ENCODE assay signal across 12 mouse cellular contexts in the genomic region with DNA sequence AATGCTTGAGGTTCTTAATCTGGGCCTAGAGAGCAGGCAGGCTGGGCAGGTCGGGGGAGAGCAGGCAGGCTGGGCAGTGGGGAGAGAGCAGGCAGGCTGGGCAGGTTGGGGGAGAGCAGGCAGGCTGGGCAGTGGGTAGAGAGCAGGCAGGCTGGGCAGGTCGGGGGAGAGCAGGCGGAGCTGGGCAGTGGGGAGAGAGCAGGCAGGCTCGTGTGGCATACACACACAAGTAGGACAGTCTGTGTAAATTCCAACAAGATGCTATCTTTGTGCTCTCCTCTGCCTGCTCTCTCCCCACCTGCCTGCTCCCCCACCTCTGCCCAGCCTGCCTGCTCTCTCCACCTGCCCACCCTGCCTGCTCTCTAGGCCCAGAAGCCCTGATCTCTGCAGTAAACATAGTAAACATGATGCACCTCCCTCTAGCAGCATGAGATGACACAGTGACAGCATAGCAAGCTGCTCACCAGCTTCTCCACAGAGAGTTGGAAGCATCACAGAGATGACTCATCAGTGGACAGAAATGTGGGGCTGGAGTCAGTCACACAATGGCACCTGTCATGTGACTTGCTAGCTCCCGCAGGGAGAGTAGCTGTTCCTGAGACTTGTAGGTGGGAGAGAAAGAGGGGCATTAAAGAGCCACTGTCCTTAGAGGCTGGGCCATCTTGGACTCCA.
DNase-seq lines count a peak whose midpoint lies in the region; ATAC-seq and TF ChIP-seq lines count a peak whose summit lies in the region.
"Had no signal": no experiment of that assay in that cellular context is flagged by ENCODE, and none has a peak within 500 bp of the region (broad histone marks: within the 10 kb centered on the region; RNA-seq: fewer than 3 reads in every experiment).

No protein-coding gene starts in this region.

- no peak overlapping the region for H3K27ac ChIP-seq in hindbrain, postnatal 0 days
- no peak overlapping the region for H3K27ac ChIP-seq in hindbrain, embryonic 13.5 days
- H3K27ac ChIP-seq: heart, embryonic 15.5 days; limb, embryonic 15.5 days; stomach, postnatal 0 days had no signal

- peak; percentile 13 to 59 for DNase-seq in adrenal gland, adult (ENCODE audit: inconsistent age in 2 of 2, low spot score in 1 of 2)
- DNase-seq in adrenal gland, adult 8-10 months = no peak
- DNase-seq in hindbrain, postnatal 0 days (ENCODE audit: low spot score) = peak; percentile 49
- peak; percentile 65 for DNase-seq in R1 (ENCODE audit: low read depth, low spot score)
- peak; percentile 75 for DNase-seq in layer of hippocampus, adult 9-11 months
- no peak for DNase-seq in thymus, postnatal 36 days
- DNase-seq in thymus, postnatal 4 days = no peak
- DNase-seq: kidney, adult 8-10 months had no signal

- ATAC-seq in hindbrain, postnatal 0 days = peak; percentile 70
- no peak for ATAC-seq in hindbrain, embryonic 13.5 days (ENCODE audit: low FRiP score)

- peaks cover 8% of the 10 kb centered on the region for H3K4me1 ChIP-seq in hindbrain, postnatal 0 days (ENCODE audit: insufficient read depth, low read length)
- peaks cover 19% of the 10 kb centered on the region for H3K4me1 ChIP-seq in hindbrain, embryonic 13.5 days (replicated peaks)
- H3K4me1 ChIP-seq: heart, embryonic 15.5 days; limb, embryonic 15.5 days had no signal

- no peaks in the 10 kb centered on the region for H3K36me3 ChIP-seq in hindbrain, postnatal 0 days (ENCODE audit: insufficient read depth, low read length)
- no peaks in the 10 kb centered on the region for H3K36me3 ChIP-seq in hindbrain, embryonic 13.5 days
- H3K36me3 ChIP-seq: heart, embryonic 15.5 days; limb, embryonic 15.5 days had no signal

- no peak for TF ChIP-seq CTCF in hindbrain, postnatal 0 days (IDR thresholded peaks at IDR 0.05; ENCODE audit: low read depth)

- H3K9me3 ChIP-seq in hindbrain, postnatal 0 days (ENCODE audit: low read length) = 0 out of 2 replicates have a peak, but pooled peaks cover 2% of the 10 kb centered on the region
- no peaks in the 10 kb centered on the region for H3K9me3 ChIP-seq in hindbrain, embryonic 13.5 days
- H3K9me3 ChIP-seq: heart, embryonic 15.5 days; limb, embryonic 15.5 days had no signal

- H3K4me2 ChIP-seq in hindbrain, postnatal 0 days (ENCODE audit: low read depth, low read length) = no peak overlapping the region
- no peak overlapping the region for H3K4me2 ChIP-seq in hindbrain, embryonic 13.5 days
- H3K4me2 ChIP-seq: heart, embryonic 15.5 days; limb, embryonic 15.5 days had no signal

- 36% methylated on average over 5 of the region's 5 CpGs for WGBS in hindbrain, postnatal 0 days
- 45% methylated on average over 5 of the region's 5 CpGs for WGBS in hindbrain, embryonic 13.5 days

- no peak overlapping the region for H3K9ac ChIP-seq in hindbrain, postnatal 0 days (replicated peaks; ENCODE audit: low read length)
- no peak overlapping the region for H3K9ac ChIP-seq in hindbrain, embryonic 13.5 days
- H3K9ac ChIP-seq: heart, embryonic 15.5 days; limb, embryonic 15.5 days had no signal

- no peaks in the 10 kb centered on the region for H3K27me3 ChIP-seq in hindbrain, postnatal 0 days (ENCODE audit: insufficient read depth, low read length)
- 0 out of 2 replicates have a peak, but pooled peaks cover 2% of the 10 kb centered on the region for H3K27me3 ChIP-seq in hindbrain, embryonic 13.5 days
- H3K27me3 ChIP-seq: heart, embryonic 15.5 days had no signal

- H3K4me3 ChIP-seq in hindbrain, postnatal 0 days (ENCODE audit: low read length) = no peak overlapping the region
- no peak overlapping the region for H3K4me3 ChIP-seq in hindbrain, embryonic 13.5 days
- H3K4me3 ChIP-seq: heart, embryonic 15.5 days; limb, embryonic 15.5 days had no signal

Comparison
In these comparisons a context has a peak if more than half of its experiments do, and no peak if none do; other contexts are left out.
1. DNase-seq: peak in adrenal gland, adult (2 of 2), hindbrain, postnatal 0 days (single experiment), R1 (single experiment) and layer of hippocampus, adult 9-11 months (single experiment); none in adrenal gland, adult 8-10 months (single experiment), thymus, postnatal 36 days (0 of 2) and thymus, postnatal 4 days (single experiment).